Mouse (Mus musculus) ES-E14 (cell line): Measurements from ENCODE around the gene Ndufs2. TPM values are rescaled to one million over a fixed set of nuclear protein-coding genes. Genes with fewer than 3 reads are reported as not detected.

Source experiments
- DNase-seq: peaks from one replicate; pipeline ENCODE4 v3.0.0-alpha.2; 2013; ENCODE audit warnings: low read depth, low spot score
- H3K27ac ChIP-seq: 2 replicates; pipeline ENCODE4 v1.5.1; 2012; ENCODE audit warnings: low read depth, mild to moderate bottlenecking, low read length, moderate library complexity, mixed read lengths; ENCODE audit not compliant: poor library complexity, insufficient read depth, severe bottlenecking
- H3K36me3 ChIP-seq: 2 replicates; pipeline ENCODE4 v1.6.1; 2012; ENCODE audit warnings: mild to moderate bottlenecking, low read length, moderate library complexity, mixed read lengths; ENCODE audit not compliant: control insufficient read depth, poor library complexity, insufficient read depth, severe bottlenecking
- H3K4me1 ChIP-seq, 2 experiments: fragments of 150-350 bp in 1 of 2; sonication (generic) in 1 of 2; 2 replicates each; pipeline ENCODE4 v1.6.1; 2012; ENCODE audit warnings: low read length in 2 of 2, mild to moderate bottlenecking in 1 of 2, mixed read lengths in 1 of 2; ENCODE audit not compliant: control insufficient read depth in 2 of 2, insufficient read depth in 2 of 2, poor library complexity in 1 of 2
- H3K4me3 ChIP-seq, 2 experiments: fragments of 150-350 bp in 1 of 2; sonication (generic) in 1 of 2; 2 replicates each; pipeline ENCODE4 v1.5.1; 2012; ENCODE audit warnings: low read length in 2 of 2, low read depth in 1 of 2, mild to moderate bottlenecking in 1 of 2, mixed read lengths in 1 of 2; ENCODE audit not compliant: insufficient read depth in 1 of 2, poor library complexity in 1 of 2, severe bottlenecking in 1 of 2
- H3K9ac ChIP-seq: 2 replicates; pipeline ENCODE4 v1.6.1; 2012; ENCODE audit warnings: low read depth, mild to moderate bottlenecking, low read length, mixed read lengths; ENCODE audit not compliant: poor library complexity, insufficient read depth, severe bottlenecking
- H3K9me3 ChIP-seq: fragments of 150-350 bp; sonication (generic); 2 replicates; pipeline ENCODE4 v1.6.1; 2012; ENCODE audit warnings: low read depth, mild to moderate bottlenecking, low read length; ENCODE audit not compliant: control insufficient read depth, insufficient read depth
- CHD2 ChIP-seq: IDR thresholded peaks from 2 replicates; pipeline ENCODE4 v1.6.1; 2014; ENCODE audit warnings: mild to moderate bottlenecking, low read depth, low read length, inconsistent platforms
- HCFC1 ChIP-seq: IDR thresholded peaks from 2 replicates; pipeline ENCODE4 v1.6.1; 2012; ENCODE audit warnings: low read length, inconsistent platforms, borderline replicate concordance; ENCODE audit not compliant: insufficient read depth
- MAFK ChIP-seq: IDR thresholded peaks from 2 replicates; pipeline ENCODE4 v1.6.1; 2014; ENCODE audit warnings: mild to moderate bottlenecking, low read depth, low read length, inconsistent platforms; ENCODE audit not compliant: insufficient read depth
- ZC3H11A ChIP-seq: IDR thresholded peaks from 2 replicates; pipeline ENCODE4 v1.6.1; 2012; ENCODE audit warnings: low read depth, mild to moderate bottlenecking, inconsistent platforms, low read length, borderline replicate concordance
- ZNF384 ChIP-seq: IDR thresholded peaks from 2 replicates; pipeline ENCODE4 v1.6.1; 2012; ENCODE audit warnings: low read depth, low read length, inconsistent platforms
- in situ Hi-C, 2 experiments: fragments of 600-800 bp; cut with MboI; formaldehyde crosslinking; loops; one replicate each; pipeline ENCODE4 v1.15.1; 2025; ENCODE audit warnings: low sequenced_read_pairs in 2 of 2, inconsistent platforms in 1 of 2; ENCODE audit not compliant: unreplicated experiment in 2 of 2
- total RNA-seq: library from RNA; depleted of rRNA; stranded (reverse); fragments of 300-350 nt; gene quantifications from 2 replicates; pipeline ENCODE4 v1.2.3, GENCODE M21; 2012

Gene Ndufs2
- total RNA-seq, 1 experiment: 175 TPM

- in situ Hi-C loops: no loop called here
- Histone ChIP-seq H3K9ac (peak overlapping the region; percentile 65; the same call in 1 of the 2 replicates), H3K36me3 (peaks cover 33% of the 10 kb centered on the region), H3K4me1 (peaks cover 0 to 8% of the 10 kb centered on the region in 2 experiments; a peak in 1 of 4 replicates), H3K27ac (no peak overlapping the region), H3K9me3 (no peaks in the 10 kb centered on the region), H3K4me3 (peak overlapping the region in 1 of 2 experiments; percentile 71; a peak in 3 of 4 replicates)
- no peak for DNase-seq
- TF ChIP-seq ZNF384 (no peak), MAFK (no peak), CHD2 (no peak), HCFC1 (no peak), ZC3H11A (no peak)
Observed at GRCm38 (mm10) chr1:171279721-171280120, 28.5 kb upstream of the Ndufs2 start.

GRCm38 (mm10) chr1:171279012-171279705 lies 28.0 kb upstream of the Ndufs2 start:
- H3K36me3 ChIP-seq: peaks cover 35% of the 10 kb centered on the region
- no peak overlapping the region for H3K4me3 ChIP-seq

GRCm38 (mm10) chr1:171278436-171278835 lies 27.2 kb upstream of the Ndufs2 start:
- Histone ChIP-seq H3K36me3 (peaks cover 36% of the 10 kb centered on the region), H3K4me3 (no peak overlapping the region), H3K9ac (no peak overlapping the region), H3K27ac (no peak overlapping the region), H3K4me1 (peaks cover 0 to 5% of the 10 kb centered on the region in 2 experiments; a peak in 1 of 4 replicates), H3K9me3 (no peaks in the 10 kb centered on the region)
- TF ChIP-seq MAFK: no peak
- TF ChIP-seq ZNF384: no peak
- TF ChIP-seq CHD2: no peak
- no peak for TF ChIP-seq ZC3H11A
- no peak for TF ChIP-seq HCFC1
- DNase-seq: no peak
- in situ Hi-C loops: no loop called here

More at GRCm38 (mm10) chr1:171279012-171279705, 28.0 kb upstream of the Ndufs2 start:
- in situ Hi-C loops: no loop called here
- H3K4me1 ChIP-seq: peaks cover 0 to 5% of the 10 kb centered on the region in 2 experiments; a peak in 1 of 4 replicates
- TF ChIP-seq ZNF384 (no peak), MAFK (no peak), HCFC1 (no peak), ZC3H11A (no peak), CHD2 (no peak)
- no peak for DNase-seq
- H3K27ac ChIP-seq: no peak overlapping the region
- no peak overlapping the region for H3K9ac ChIP-seq
- H3K9me3 ChIP-seq: no peaks in the 10 kb centered on the region

- no peak overlapping the region for H3K4me3 ChIP-seq
- peaks cover 0 to 5% of the 10 kb centered on the region in 2 experiments; a peak in 1 of 4 replicates for H3K4me1 ChIP-seq
- TF ChIP-seq CHD2: no peak
- TF ChIP-seq ZNF384: no peak
- TF ChIP-seq HCFC1: no peak
- no peak for TF ChIP-seq MAFK
- no peak for TF ChIP-seq ZC3H11A
- in situ Hi-C loops: no loop called here
- no peaks in the 10 kb centered on the region for H3K9me3 ChIP-seq
- no peak overlapping the region for H3K27ac ChIP-seq
- H3K9ac ChIP-seq: no peak overlapping the region
- no peak for DNase-seq
- peaks cover 36% of the 10 kb centered on the region for H3K36me3 ChIP-seq
Observed at GRCm38 (mm10) chr1:171277736-171278135, 26.5 kb upstream of the Ndufs2 start.
